Mouse (Mus musculus): ENCODE data around the gene Pidd1.

DNA sequence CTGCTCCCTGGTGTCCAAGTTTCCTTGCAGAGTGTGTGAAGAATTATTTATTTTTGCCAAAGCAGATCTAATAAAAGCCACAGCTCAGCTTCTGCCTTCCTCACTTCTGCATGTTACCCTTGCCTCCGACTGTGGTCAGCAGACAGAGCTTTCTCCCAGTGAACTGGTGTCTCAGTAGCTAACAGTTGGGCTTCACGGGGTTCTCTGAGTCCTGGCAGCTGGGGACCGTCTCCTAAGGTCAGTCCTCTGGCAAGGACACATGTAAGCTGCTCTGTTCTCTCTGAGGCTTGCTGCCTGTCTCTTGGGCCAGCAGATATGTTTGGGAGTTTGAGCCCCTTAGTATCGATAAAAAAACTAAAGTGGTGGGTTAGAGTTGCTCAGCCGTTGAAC is 16.2 kb upstream of the Pidd1 start:
- no peak for TF ChIP-seq POLR2A (IDR thresholded peaks at IDR 0.05; ENCODE audit: extremely low read depth, insufficient read depth, low read length)
- TF ChIP-seq CTCF (IDR thresholded peaks at IDR 0.05; ENCODE audit: extremely low read depth, insufficient read depth, low read length) = no peak
